Mouse (Mus musculus) subcutaneous adipose tissue, adult 2 months (tissue): ENCODE measurements around the gene Klhdc2. TPM values are rescaled to one million over a fixed set of nuclear protein-coding genes. Genes with fewer than 3 reads are reported as not detected.

Experiments used
- polyA plus RNA-seq: library from polyadenylated mRNA; depleted of rRNA; stranded (reverse); fragments of >200 nt; gene quantifications from 2 replicates; pipeline ENCODE4 v1.2.3, GENCODE M21; 2012; ENCODE audit warnings: low replicate concordance; rRNA removed

Klhdc2 gene
- polyA plus RNA-seq = 28.4 and 49.6 TPM in 2 replicates

DNA sequence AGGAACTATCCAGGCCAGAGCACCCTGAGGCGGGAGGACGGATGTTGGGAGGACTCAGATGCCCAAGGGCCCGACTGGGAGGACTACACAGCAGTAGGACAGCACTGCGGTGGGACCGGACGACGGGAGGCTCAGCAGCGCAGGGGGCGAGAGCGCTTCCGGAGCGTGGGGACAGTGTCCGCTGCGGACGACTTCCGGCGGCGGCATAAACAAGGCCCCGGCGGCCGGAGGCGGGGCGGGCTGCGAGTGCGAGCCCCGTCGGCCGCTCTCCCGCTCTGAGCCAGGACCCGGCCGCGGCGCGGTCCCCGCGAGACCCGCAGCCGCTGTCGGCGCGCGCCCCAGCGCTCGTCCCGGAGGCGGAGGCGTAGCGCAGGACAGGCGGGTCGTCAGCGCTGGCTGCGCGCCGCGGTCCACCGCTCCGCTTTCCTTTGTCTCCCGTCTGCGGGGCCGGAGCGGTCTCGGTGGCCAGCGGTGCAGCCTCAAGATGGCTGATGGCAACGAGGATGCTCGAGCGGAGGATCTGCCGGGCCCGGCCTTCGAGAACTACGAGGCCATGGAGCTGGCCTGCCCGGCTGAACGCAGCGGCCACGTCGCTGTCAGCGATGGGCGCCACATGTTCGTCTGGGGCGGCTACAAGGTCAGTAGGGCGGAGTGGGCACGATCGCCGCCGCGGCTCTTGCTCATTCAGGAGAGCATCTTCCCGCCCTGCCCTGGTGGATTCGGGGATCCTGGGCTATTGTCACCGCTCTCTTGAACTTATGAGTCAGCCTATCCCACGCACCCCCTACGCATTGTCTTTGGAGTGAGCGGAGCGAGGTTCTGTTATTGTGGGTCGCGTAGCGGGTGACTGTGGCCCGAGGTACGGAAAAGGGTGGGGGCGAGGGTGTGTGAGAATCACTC is at the start of gene Klhdc2:
Klhdc2 (plus strand) TSS at position 171 of the 900 bp plus-strand sequence.

DNA sequence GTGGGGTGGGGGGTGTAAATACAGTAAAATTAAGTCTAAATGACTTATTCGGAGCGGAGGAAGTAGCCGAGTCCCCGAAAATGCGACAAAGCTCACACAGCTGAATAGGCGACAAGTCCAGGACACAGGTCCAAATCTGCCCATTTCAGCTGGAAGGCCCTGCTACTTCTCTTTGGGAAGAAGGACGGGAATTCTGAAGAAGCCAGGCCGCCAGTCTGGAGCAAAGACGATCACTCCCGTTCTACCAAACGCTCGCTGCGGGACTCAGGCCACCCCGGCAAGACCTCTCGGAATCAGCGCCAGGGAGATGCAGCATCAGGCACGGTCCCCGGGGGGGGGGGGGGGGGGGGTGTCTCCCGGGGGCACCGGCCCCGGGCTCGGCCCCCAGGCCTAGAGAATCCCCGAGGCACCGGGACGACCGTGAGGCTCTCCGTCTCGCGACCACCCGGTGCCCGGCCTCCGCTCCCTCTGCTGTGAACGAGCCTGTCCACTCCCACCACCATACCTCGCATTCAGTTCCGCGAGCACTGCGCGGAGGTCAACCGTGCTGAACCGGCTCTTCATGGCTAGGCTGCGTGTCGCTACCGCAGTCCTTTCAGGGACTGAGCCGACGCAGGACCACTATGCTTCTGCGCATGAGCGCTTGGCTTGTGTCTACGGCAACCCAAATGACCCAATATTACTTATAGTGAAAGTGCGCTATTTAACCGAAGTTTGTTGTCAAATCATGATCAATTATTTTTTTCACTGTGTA is 60.2 kb downstream of the Klhdc2 start, which contains the start of gene Nemf:
Nemf (minus strand) TSS at position 620 of the 754 bp plus-strand sequence.

Other genes with a start within 250 kb of the Klhdc2 start
- 1,164 and 1,779 TPM in 2 replicates for gene Rps29, start 137.5 kb upstream of the Klhdc2 start, polyA plus RNA-seq
- 0.91 TPM in 1 of 2 replicates, not detected in the other for gene Lrr1, start 127.9 kb upstream of the Klhdc2 start, polyA plus RNA-seq
- gene Rpl36al, start 112.6 kb upstream of the Klhdc2 start, polyA plus RNA-seq = 107 and 138 TPM in 2 replicates
- gene Mgat2, start 112.5 kb upstream of the Klhdc2 start, polyA plus RNA-seq = 15.9 and 30.9 TPM in 2 replicates
- gene Gm49383, start 99.6 kb upstream of the Klhdc2 start, polyA plus RNA-seq = 1.7 and 2.8 TPM in 2 replicates
- gene Dnaaf2, start 98.3 kb upstream of the Klhdc2 start, polyA plus RNA-seq = 0.67 and 2.3 TPM in 2 replicates
- 0.20 and 1.2 TPM in 2 replicates for gene Gm49384, start 92.4 kb upstream of the Klhdc2 start, polyA plus RNA-seq
- 2.2 and 7.0 TPM in 2 replicates for gene Pole2, start 68.5 kb upstream of the Klhdc2 start, polyA plus RNA-seq
- gene Klhdc1, start 55.5 kb upstream of the Klhdc2 start, polyA plus RNA-seq = 3.7 and 6.2 TPM in 2 replicates
- 5.2 and 6.9 TPM in 2 replicates for gene Nemf, start 60.5 kb downstream of the Klhdc2 start, polyA plus RNA-seq
- 60.8 and 111 TPM in 2 replicates for gene Arf6, start 75.5 kb downstream of the Klhdc2 start, polyA plus RNA-seq
- gene Gm9887, start 75.8 kb downstream of the Klhdc2 start, polyA plus RNA-seq = 0.76 and 1.2 TPM in 2 replicates